Mouse (Mus musculus) megakaryocyte, embryonic 14.5 days (primary cell): ENCODE data around the gene Bmi1. TPM values are rescaled to one million over a fixed set of nuclear protein-coding genes. Genes with fewer than 3 reads are reported as not detected.

Source experiments
- H3K27me3 ChIP-seq: replicated peaks from 2 replicates; pipeline ENCODE3; 2012; ENCODE audit warnings: inconsistent platforms
- H3K36me3 ChIP-seq: replicated peaks from 2 replicates; pipeline ENCODE3; 2012; ENCODE audit warnings: low read length, inconsistent platforms, mixed read lengths
- H3K4me1 ChIP-seq: 2 replicates; pipeline ENCODE4 v1.6.1; 2012; ENCODE audit warnings: inconsistent platforms
- H3K4me3 ChIP-seq: replicated peaks from 2 replicates; pipeline ENCODE3; 2012; ENCODE audit warnings: moderate library complexity, mild to moderate bottlenecking, inconsistent platforms
- H3K9me3 ChIP-seq: 2 replicates; pipeline ENCODE4 v1.6.1; 2012; ENCODE audit warnings: inconsistent platforms
- FLI1 ChIP-seq: IDR thresholded peaks from 2 replicates; pipeline ENCODE4 v1.6.1; 2012; ENCODE audit warnings: low read length, inconsistent platforms, mixed read lengths
- GATA1 ChIP-seq: IDR thresholded peaks from 3 replicates; pipeline ENCODE4 v1.6.1; 2012; ENCODE audit warnings: mixed read lengths, low read length, inconsistent platforms, borderline replicate concordance
- polyA plus RNA-seq: library from polyadenylated mRNA; stranded (reverse); fragments of >175 nt; gene quantifications from 2 replicates; pipeline ENCODE4 v1.2.3, GENCODE M21; 2012; ENCODE audit warnings: low replicate concordance; ENCODE audit not compliant: insufficient read depth

Bmi1 gene
- polyA plus RNA-seq, 1 experiment, result 5.1 TPM

- H3K36me3 ChIP-seq, result peaks cover 13% of the 10 kb centered on the region
- no peak overlapping the region for H3K4me3 ChIP-seq
- peaks cover 21% of the 10 kb centered on the region for H3K4me1 ChIP-seq
- no peak for TF ChIP-seq GATA1
- TF ChIP-seq FLI1, result no peak
- peaks cover 18% of the 10 kb centered on the region for H3K27me3 ChIP-seq
- H3K9me3 ChIP-seq, result no peaks in the 10 kb centered on the region
These were observed 2.5 kb upstream of the Bmi1 start for GRCm38 (mm10) chr2:18674193-18674902.

GRCm38 (mm10) chr2:18675681-18676456 is 949 bp upstream of the Bmi1 start:
- peak overlapping the region; percentile 94 for H3K4me3 ChIP-seq
- no peaks in the 10 kb centered on the region for H3K9me3 ChIP-seq
- peaks cover 13% of the 10 kb centered on the region for H3K36me3 ChIP-seq
- peaks cover 30% of the 10 kb centered on the region for H3K27me3 ChIP-seq
- H3K4me1 ChIP-seq, result peaks cover 28% of the 10 kb centered on the region
- TF ChIP-seq GATA1 (no peak), FLI1 (no peak)

DNA sequence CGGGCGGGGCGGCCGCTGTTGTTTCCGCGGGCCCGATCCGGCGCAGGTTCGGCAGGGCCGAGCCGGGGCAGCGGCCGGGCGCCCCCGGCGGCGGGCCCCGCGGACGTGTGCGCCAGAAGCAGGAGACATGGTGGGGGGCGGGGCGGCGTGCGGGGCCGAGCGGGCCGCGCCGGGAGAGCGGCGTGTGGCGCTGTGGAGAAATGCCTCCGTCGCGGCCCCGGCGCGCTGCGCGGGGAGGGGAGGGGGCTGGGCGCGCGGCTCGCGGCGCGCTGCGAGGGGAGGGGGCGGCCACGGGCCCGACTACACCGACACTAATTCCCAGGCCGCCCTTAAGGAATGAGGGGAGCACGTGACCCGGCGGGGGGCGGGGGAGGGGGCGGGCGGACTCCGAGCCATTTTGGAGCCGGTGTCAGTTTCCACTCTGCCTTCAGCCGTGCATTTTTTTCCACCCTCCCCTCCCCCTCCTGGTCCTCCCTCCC is 322 bp upstream of the Bmi1 start:
- H3K4me1 ChIP-seq, result peaks cover 32% of the 10 kb centered on the region
- H3K27me3 ChIP-seq, result peaks cover 31% of the 10 kb centered on the region
- no peak for TF ChIP-seq FLI1
- TF ChIP-seq GATA1, result no peak
- H3K36me3 ChIP-seq, result peaks cover 16% of the 10 kb centered on the region
- H3K9me3 ChIP-seq, result no peaks in the 10 kb centered on the region
- peak overlapping the region; percentile 94 for H3K4me3 ChIP-seq

- peaks cover 32% of the 10 kb centered on the region for H3K4me1 ChIP-seq
- H3K4me3 ChIP-seq, result peak overlapping the region; percentile 94
- no peak for TF ChIP-seq FLI1
- no peak for TF ChIP-seq GATA1
- peaks cover 28% of the 10 kb centered on the region for H3K36me3 ChIP-seq
- H3K9me3 ChIP-seq, result no peaks in the 10 kb centered on the region
- H3K27me3 ChIP-seq, result peaks cover 31% of the 10 kb centered on the region
These were observed 1.0 kb downstream of the Bmi1 start for GRCm38 (mm10) chr2:18677631-18678471.

GRCm38 (mm10) chr2:18679701-18680100 is 2.9 kb downstream of the Bmi1 start:
- H3K4me3 ChIP-seq, result no peak overlapping the region
- H3K36me3 ChIP-seq, result peaks cover 36% of the 10 kb centered on the region
- no peaks in the 10 kb centered on the region for H3K9me3 ChIP-seq
- H3K27me3 ChIP-seq, result peaks cover 31% of the 10 kb centered on the region
- TF ChIP-seq FLI1 (no peak), GATA1 (no peak)
- H3K4me1 ChIP-seq, result peaks cover 24% of the 10 kb centered on the region

DNA sequence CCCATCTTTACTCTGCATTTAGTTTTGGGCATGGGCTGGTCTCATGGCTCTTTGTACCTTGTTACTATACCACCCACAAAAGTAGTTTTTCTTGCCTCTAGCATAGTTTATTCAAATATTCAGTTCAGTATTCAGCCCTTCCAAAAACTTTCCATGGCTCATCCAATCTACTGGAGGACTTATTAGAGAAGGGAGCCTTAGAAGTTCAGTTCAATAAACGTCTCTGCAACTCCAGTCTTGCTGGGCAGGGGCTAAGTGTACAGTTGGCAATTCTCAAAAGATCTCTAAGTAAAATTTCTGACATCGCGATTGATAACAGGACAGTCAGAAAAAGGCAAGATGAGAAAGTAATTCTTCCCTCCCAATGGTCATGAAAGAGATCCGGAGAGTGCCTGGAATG is 3.7 kb downstream of the Bmi1 start:
- Histone ChIP-seq H3K27me3 (peaks cover 31% of the 10 kb centered on the region), H3K9me3 (no peaks in the 10 kb centered on the region), H3K36me3 (peaks cover 33% of the 10 kb centered on the region), H3K4me1 (peaks cover 24% of the 10 kb centered on the region), H3K4me3 (peak overlapping the region; percentile 74)
- TF ChIP-seq GATA1 (no peak), FLI1 (no peak)

- peak overlapping the region; percentile 74 for H3K4me3 ChIP-seq
- peaks cover 31% of the 10 kb centered on the region for H3K27me3 ChIP-seq
- TF ChIP-seq FLI1 (no peak), GATA1 (no peak)
These were observed 4.1 kb downstream of the Bmi1 start for GRCm38 (mm10) chr2:18680961-18681360.

GRCm38 (mm10) chr2:18684062-18684461 is 7.2 kb downstream of the Bmi1 start:
- TF ChIP-seq GATA1 (no peak), FLI1 (no peak)
- Histone ChIP-seq H3K9me3 (no peaks in the 10 kb centered on the region), H3K4me1 (peaks cover 19% of the 10 kb centered on the region), H3K4me3 (no peak overlapping the region), H3K27me3 (peaks cover 37% of the 10 kb centered on the region), H3K36me3 (peaks cover 30% of the 10 kb centered on the region)

More at GRCm38 (mm10) chr2:18680961-18681360, 4.1 kb downstream of the Bmi1 start:
- Histone ChIP-seq H3K4me1 (peaks cover 20% of the 10 kb centered on the region), H3K9me3 (no peaks in the 10 kb centered on the region), H3K36me3 (peaks cover 30% of the 10 kb centered on the region)

- Histone ChIP-seq H3K36me3 (peaks cover 29% of the 10 kb centered on the region), H3K27me3 (peaks cover 43% of the 10 kb centered on the region), H3K4me3 (no peak overlapping the region), H3K4me1 (peaks cover 26% of the 10 kb centered on the region), H3K9me3 (no peaks in the 10 kb centered on the region)
- TF ChIP-seq GATA1, result no peak
- TF ChIP-seq FLI1, result no peak
These were observed 9.6 kb downstream of the Bmi1 start for GRCm38 (mm10) chr2:18686386-18686785.
